Mouse (Mus musculus) neural tube, embryonic 14.5 days (tissue): ENCODE measurements around the gene Tmem190. TPM values are rescaled to one million over a fixed set of nuclear protein-coding genes. Genes with fewer than 3 reads are reported as not detected.

Experiments
- ATAC-seq: fragments of 200-750 bp; cut with Nextera tagmentation; 2 replicates; pipeline ENCODE4 v1.8.0; 2017; ENCODE audit warnings: low read depth, mild to moderate bottlenecking, moderate TSS enrichment, moderate library complexity
- H3K27ac ChIP-seq: fragments of 300-500 bp; sonication (generic); 2 replicates; pipeline ENCODE4 v1.5.1; 2014; ENCODE audit warnings: low read depth, mild to moderate bottlenecking, control low read depth, low read length, moderate library complexity, mixed read lengths
- H3K27me3 ChIP-seq: fragments of 300-500 bp; sonication (generic); 2 replicates; pipeline ENCODE4 v1.6.1; 2014; ENCODE audit warnings: low read length; ENCODE audit not compliant: control insufficient read depth, insufficient read depth
- H3K36me3 ChIP-seq: fragments of 300-500 bp; sonication (generic); 2 replicates; pipeline ENCODE4 v1.6.1; 2014; ENCODE audit warnings: low read length, mixed read lengths; ENCODE audit not compliant: control insufficient read depth, insufficient read depth
- H3K4me1 ChIP-seq: fragments of 300-500 bp; sonication (generic); 2 replicates; pipeline ENCODE4 v1.6.1; 2014; ENCODE audit warnings: low read length; ENCODE audit not compliant: control insufficient read depth, insufficient read depth
- H3K4me2 ChIP-seq: fragments of 300-500 bp; sonication (generic); 2 replicates; pipeline ENCODE4 v1.6.1; 2014; ENCODE audit warnings: mild to moderate bottlenecking, low read depth, low read length, control low read depth
- H3K4me3 ChIP-seq: fragments of 300-500 bp; sonication (generic); 2 replicates; pipeline ENCODE4 v1.5.1; 2014; ENCODE audit warnings: low read depth, low read length, control low read depth, mixed read lengths
- H3K9ac ChIP-seq: fragments of 300-500 bp; sonication (generic); replicated peaks from 2 replicates; pipeline ENCODE4 v1.6.1; 2014; ENCODE audit warnings: low read depth, mild to moderate bottlenecking, control low read depth, low read length, mixed read lengths
- H3K9me3 ChIP-seq: fragments of 300-500 bp; sonication (generic); 2 replicates; pipeline ENCODE4 v1.6.1; 2016; ENCODE audit warnings: low read length; ENCODE audit not compliant: control insufficient read depth
- WGBS: fragments of 180-500 bp; shearing (Covaris S2); extraction: QIAGEN DNeasy Blood & Tissue Kit; methylation state at CpG from one replicate; pipeline ENCODE4 v1.1.7; 2014; 5-methylcytosine and 5-hydroxymethylcytosine counted together
- polyA plus RNA-seq: library from polyadenylated mRNA; unstranded; fragments of >200 nt; fragmentation: Nextera tagmentation; extraction: Ambion mirVana; gene quantifications from 2 replicates; pipeline ENCODE4 v1.2.1, GENCODE M21; 2014

Gene Tmem190
- polyA plus RNA-seq, 1 experiment from 2014 or later, result 0.46 TPM

GRCm38 (mm10) chr7:4759670-4760069, 23.1 kb upstream of the Tmem190 start:
- Histone ChIP-seq H3K4me3 (no peak overlapping the region), H3K9ac (no peak overlapping the region), H3K4me2 (no peak overlapping the region), H3K9me3 (no peaks in the 10 kb centered on the region), H3K27ac (no peak overlapping the region), H3K36me3 (no peaks in the 10 kb centered on the region), H3K27me3 (no peaks in the 10 kb centered on the region), H3K4me1 (no peaks in the 10 kb centered on the region)
- WGBS, result 67% methylated on average over 1 of the region's 1 CpGs
- ATAC-seq, result no peak

- 13% methylated on average over 4 of the region's 4 CpGs for WGBS
- no peak for ATAC-seq
- Histone ChIP-seq H3K9ac (no peak overlapping the region), H3K27ac (no peak overlapping the region), H3K4me2 (no peak overlapping the region), H3K4me3 (no peak overlapping the region), H3K4me1 (no peaks in the 10 kb centered on the region), H3K9me3 (no peaks in the 10 kb centered on the region), H3K27me3 (no peaks in the 10 kb centered on the region), H3K36me3 (no peaks in the 10 kb centered on the region)
Measured at GRCm38 (mm10) chr7:4764946-4765710, 17.6 kb upstream of the Tmem190 start.

- Histone ChIP-seq H3K4me1 (no peaks in the 10 kb centered on the region), H3K9ac (no peak within 1 kb of the TSS), H3K27ac (no peak within 1 kb of the TSS), H3K4me3 (no peak within 1 kb of the TSS), H3K27me3 (peaks cover 7% of the 10 kb centered on the region), H3K4me2 (no peak within 1 kb of the TSS), H3K36me3 (no peaks in the 10 kb centered on the region), H3K9me3 (no peaks in the 10 kb centered on the region)
- ATAC-seq, result no peak
- 81% methylated on average over 3 of the region's 5 CpGs for WGBS
Measured at GRCm38 (mm10) chr7:4771202-4771601, 11.5 kb upstream of the Tmem190 start, which contains the start of gene Fam71e2. Fam71e2 (minus strand) TSS chr7:4771302.

- no peak for ATAC-seq
- Histone ChIP-seq H3K9me3 (no peaks in the 10 kb centered on the region), H3K4me2 (no peak overlapping the region), H3K9ac (no peak overlapping the region), H3K27ac (no peak overlapping the region; the same call in 1 of the 2 replicates), H3K4me3 (no peak overlapping the region), H3K4me1 (peaks cover 7% of the 10 kb centered on the region; the same call in 1 of the 2 replicates), H3K36me3 (no peaks in the 10 kb centered on the region), H3K27me3 (peaks cover 36% of the 10 kb centered on the region)
- 54% methylated on average over 10 of the region's 10 CpGs for WGBS
Measured at GRCm38 (mm10) chr7:4776131-4776530, 6.6 kb upstream of the Tmem190 start.

GRCm38 (mm10) chr7:4776861-4777830, 5.6 kb upstream of the Tmem190 start:
- under 1% methylated on average over 41 of the region's 56 CpGs for whole genome bisulfite sequencing
- peak; percentile 77 for ATAC-seq
- Histone ChIP-seq H3K9me3 (no peaks in the 10 kb centered on the region), H3K36me3 (no peaks in the 10 kb centered on the region), H3K27ac (no peak overlapping the region), H3K9ac (peak overlapping the region; percentile 28; the same call in 1 of the 2 replicates), H3K4me3 (peak overlapping the region; percentile 26; the same call in 1 of the 2 replicates), H3K27me3 (peaks cover 36% of the 10 kb centered on the region), H3K4me1 (peaks cover 7% of the 10 kb centered on the region; the same call in 1 of the 2 replicates), H3K4me2 (peak overlapping the region; percentile 41)

- no peak overlapping the region for H3K9ac ChIP-seq
- no peaks in the 10 kb centered on the region for H3K9me3 ChIP-seq
- peaks cover 36% of the 10 kb centered on the region for H3K27me3 ChIP-seq
- H3K27ac ChIP-seq, result no peak overlapping the region
- H3K4me2 ChIP-seq, result no peak overlapping the region
- ATAC-seq, result no peak
- no peak overlapping the region for H3K4me3 ChIP-seq
- WGBS, result 6% methylated on average over 18 of the region's 20 CpGs
- peaks cover 7% of the 10 kb centered on the region; the same call in 1 of the 2 replicates for H3K4me1 ChIP-seq
- no peaks in the 10 kb centered on the region for H3K36me3 ChIP-seq
Measured at GRCm38 (mm10) chr7:4777851-4778637, 4.7 kb upstream of the Tmem190 start.

GRCm38 (mm10) chr7:4779921-4780320, 2.8 kb upstream of the Tmem190 start:
- Histone ChIP-seq H3K4me2 (no peak overlapping the region), H3K27me3 (peaks cover 36% of the 10 kb centered on the region), H3K9ac (no peak overlapping the region), H3K27ac (no peak overlapping the region), H3K9me3 (no peaks in the 10 kb centered on the region), H3K4me1 (peaks cover 7% of the 10 kb centered on the region; the same call in 1 of the 2 replicates), H3K36me3 (no peaks in the 10 kb centered on the region), H3K4me3 (no peak overlapping the region)
- 44% methylated on average over 5 of the region's 5 CpGs for WGBS
- ATAC-seq, result no peak

GRCm38 (mm10) chr7:4782130-4782529, 607 bp upstream of the Tmem190 start:
- H3K9ac ChIP-seq, result no peak overlapping the region
- H3K27ac ChIP-seq, result no peak overlapping the region
- H3K9me3 ChIP-seq, result no peaks in the 10 kb centered on the region
- H3K36me3 ChIP-seq, result no peaks in the 10 kb centered on the region
- no peak for ATAC-seq
- no peak overlapping the region for H3K4me2 ChIP-seq
- 47% methylated on average over 3 of the region's 3 CpGs for WGBS
- H3K27me3 ChIP-seq, result peaks cover 19% of the 10 kb centered on the region
- H3K4me1 ChIP-seq, result peaks cover 3% of the 10 kb centered on the region; the same call in 1 of the 2 replicates
- no peak overlapping the region for H3K4me3 ChIP-seq
